Mouse (Mus musculus) liver, embryonic 14.5 days (tissue): Measurements from ENCODE around the gene Tekt2. TPM values are rescaled to one million over a fixed set of nuclear protein-coding genes. Genes with fewer than 3 reads are reported as not detected.

Source experiments
- ATAC-seq: fragments of 200-750 bp; cut with Nextera tagmentation; 2 replicates; pipeline ENCODE4 v1.8.0; 2017; ENCODE audit warnings: moderate number of reproducible peaks, mild to moderate bottlenecking, moderate library complexity; ENCODE audit not compliant: insufficient read depth
- DNase-seq, 3 experiments: peaks; one replicate each; pipeline ENCODE4 v3.0.0-alpha.2; 2012 to 2013; ENCODE audit warnings: low read depth in 3 of 3, low spot score in 3 of 3
- H3K27ac ChIP-seq: fragments of 300-500 bp; sonication (generic); 2 replicates; pipeline ENCODE4 v1.5.1; 2014; ENCODE audit warnings: moderate library complexity, mild to moderate bottlenecking, control low read depth, inconsistent platforms
- H3K27me3 ChIP-seq: fragments of 300-500 bp; sonication (generic); 2 replicates; pipeline ENCODE4 v1.6.1; 2014; ENCODE audit warnings: mild to moderate bottlenecking, low read length, moderate library complexity; ENCODE audit not compliant: control insufficient read depth, insufficient read depth
- H3K36me3 ChIP-seq: fragments of 300-500 bp; sonication (generic); replicated peaks from 2 replicates; pipeline ENCODE4 v1.6.1; 2014; ENCODE audit warnings: low read depth; ENCODE audit not compliant: control insufficient read depth, insufficient read depth
- H3K4me1 ChIP-seq, 2 experiments: fragments of 200-500 bp in 1 of 2; fragments of 300-500 bp in 1 of 2; sonication (generic) in 1 of 2; replicated peaks; 2 replicates each; pipeline ENCODE4 v1.6.1; 2012 to 2014; ENCODE audit warnings: antibody characterized with exemption in 1 of 2, inconsistent platforms in 1 of 2, low read length in 1 of 2; ENCODE audit not compliant: control insufficient read depth in 2 of 2, insufficient read depth in 2 of 2
- H3K4me2 ChIP-seq: fragments of 300-500 bp; sonication (generic); 2 replicates; pipeline ENCODE4 v1.6.1; 2014; ENCODE audit warnings: low read depth, mild to moderate bottlenecking, control low read depth, moderate library complexity
- H3K4me3 ChIP-seq, 2 experiments: fragments of 200-500 bp in 1 of 2; fragments of 300-500 bp in 1 of 2; sonication (generic) in 1 of 2; 2 replicates each; pipeline ENCODE4 v1.5.1; 2012 to 2014; ENCODE audit warnings: low read depth in 2 of 2, low read length in 2 of 2, mild to moderate bottlenecking in 2 of 2, control low read depth in 1 of 2, inconsistent platforms in 1 of 2, moderate library complexity in 1 of 2; ENCODE audit not compliant: insufficient read depth in 1 of 2
- H3K9ac ChIP-seq: fragments of 300-500 bp; sonication (generic); replicated peaks from 2 replicates; pipeline ENCODE4 v1.6.1; 2014; ENCODE audit warnings: mild to moderate bottlenecking, control low read depth, moderate library complexity
- H3K9me3 ChIP-seq: fragments of 300-500 bp; sonication (generic); 2 replicates; pipeline ENCODE4 v1.6.1; 2016; ENCODE audit warnings: low read length, mixed read lengths; ENCODE audit not compliant: control insufficient read depth
- CTCF ChIP-seq: IDR thresholded peaks from 2 replicates; pipeline ENCODE4 v1.5.1; 2016; ENCODE audit warnings: antibody characterized with exemption, low read depth, control low read depth
- EP300 ChIP-seq: IDR thresholded peaks from 2 replicates; pipeline ENCODE4 v1.6.1; 2016; ENCODE audit warnings: antibody characterized with exemption, low read depth
- WGBS: fragments of 180-500 bp; shearing (Covaris S2); extraction: QIAGEN DNeasy Blood & Tissue Kit; methylation state at CpG from one replicate; pipeline ENCODE4 v1.1.7; 2014; ENCODE audit not compliant: insufficient replicate concordance; 5-methylcytosine and 5-hydroxymethylcytosine counted together
- polyA plus RNA-seq, 2 experiments: library from polyadenylated mRNA; depleted of rRNA in 1 of 2; stranded (reverse) in 1 of 2; unstranded in 1 of 2; fragments of >200 nt; fragmentation: Nextera tagmentation in 1 of 2; extraction: Ambion mirVana in 1 of 2; gene quantifications; 2 replicates each; pipeline versions ENCODE4 v1.2.1 to v1.2.3; 2012 to 2014

The Tekt2 gene
- polyA plus RNA-seq, 2 experiments = 0.44 to 0.85 TPM

GRCm38 (mm10) chr4:126310344-126310743, 15.1 kb downstream of the Tekt2 start:
- 66% methylated on average over 7 of the region's 7 CpGs for WGBS
- no peak overlapping the region for H3K9ac ChIP-seq

GRCm38 (mm10) chr4:126309922-126310309, 15.6 kb downstream of the Tekt2 start:
- no peaks in the 10 kb centered on the region for H3K27me3 ChIP-seq
- TF ChIP-seq EP300 (no peak), CTCF (peak; percentile 89)
- H3K36me3 ChIP-seq = no peaks in the 10 kb centered on the region
- ATAC-seq (peak; percentile 37; the same call in 1 of the 2 replicates), DNase-seq (peak; percentile 46 to 56 (median 56))
- no peaks in the 10 kb centered on the region for H3K4me1 ChIP-seq
- H3K9ac ChIP-seq = no peak overlapping the region
- no peaks in the 10 kb centered on the region; the same call in 1 of the 2 replicates for H3K9me3 ChIP-seq
- H3K4me2 ChIP-seq = peak overlapping the region; percentile 33
- H3K27ac ChIP-seq = no peak overlapping the region
- 0% methylated on average over 7 of the region's 7 CpGs for WGBS
- H3K4me3 ChIP-seq = no peak overlapping the region

More at GRCm38 (mm10) chr4:126310344-126310743, 15.1 kb downstream of the Tekt2 start:
- Histone ChIP-seq H3K36me3 (no peaks in the 10 kb centered on the region), H3K27me3 (no peaks in the 10 kb centered on the region), H3K4me2 (no peak overlapping the region), H3K4me3 (no peak overlapping the region), H3K27ac (no peak overlapping the region), H3K9me3 (no peaks in the 10 kb centered on the region; the same call in 1 of the 2 replicates), H3K4me1 (no peaks in the 10 kb centered on the region)
- no peak for TF ChIP-seq CTCF
- no peak for ATAC-seq
- DNase-seq = no peak

- Histone ChIP-seq H3K4me2 (peak overlapping the region; percentile 33), H3K4me3 (no peak overlapping the region), H3K36me3 (no peaks in the 10 kb centered on the region), H3K9me3 (no peaks in the 10 kb centered on the region; the same call in 1 of the 2 replicates), H3K9ac (no peak overlapping the region), H3K4me1 (no peaks in the 10 kb centered on the region), H3K27me3 (no peaks in the 10 kb centered on the region), H3K27ac (no peak overlapping the region)
- 17% methylated on average over 20 of the region's 20 CpGs for WGBS
- peak; percentile 23; the same call in 1 of the 2 replicates for ATAC-seq
- no peak for DNase-seq
- TF ChIP-seq CTCF = no peak
- TF ChIP-seq EP300 = no peak
These were observed 16.1 kb downstream of the Tekt2 start for GRCm38 (mm10) chr4:126309211-126309921.

GRCm38 (mm10) chr4:126306827-126307226, 18.7 kb downstream of the Tekt2 start:
- ATAC-seq (no peak), DNase-seq (no peak)
- no peaks in the 10 kb centered on the region for H3K36me3 ChIP-seq
- 15% methylated on average over 2 of the region's 2 CpGs for WGBS
- H3K27me3 ChIP-seq = peaks cover 11% of the 10 kb centered on the region
- H3K4me3 ChIP-seq = no peak overlapping the region
- TF ChIP-seq EP300 = no peak
- TF ChIP-seq CTCF = no peak
- H3K27ac ChIP-seq = no peak overlapping the region
- H3K9ac ChIP-seq = no peak overlapping the region
- no peaks in the 10 kb centered on the region for H3K4me1 ChIP-seq
- H3K4me2 ChIP-seq = no peak overlapping the region
- no peaks in the 10 kb centered on the region; the same call in 1 of the 2 replicates for H3K9me3 ChIP-seq

GRCm38 (mm10) chr4:126306058-126306457, 19.4 kb downstream of the Tekt2 start:
- Histone ChIP-seq H3K27me3 (peaks cover 19% of the 10 kb centered on the region), H3K4me1 (no peaks in the 10 kb centered on the region), H3K9ac (no peak overlapping the region), H3K27ac (no peak overlapping the region), H3K9me3 (no peaks in the 10 kb centered on the region; the same call in 1 of the 2 replicates), H3K4me3 (no peak overlapping the region), H3K36me3 (no peaks in the 10 kb centered on the region), H3K4me2 (no peak overlapping the region)
- no peak for DNase-seq
- WGBS = 79% methylated on average over 6 of the region's 6 CpGs
- no peak for TF ChIP-seq EP300
- peak; percentile 35 for TF ChIP-seq CTCF
- ATAC-seq = no peak
